1 mouse cellular context compared by ENCODE assay signal in the genomic region with DNA sequence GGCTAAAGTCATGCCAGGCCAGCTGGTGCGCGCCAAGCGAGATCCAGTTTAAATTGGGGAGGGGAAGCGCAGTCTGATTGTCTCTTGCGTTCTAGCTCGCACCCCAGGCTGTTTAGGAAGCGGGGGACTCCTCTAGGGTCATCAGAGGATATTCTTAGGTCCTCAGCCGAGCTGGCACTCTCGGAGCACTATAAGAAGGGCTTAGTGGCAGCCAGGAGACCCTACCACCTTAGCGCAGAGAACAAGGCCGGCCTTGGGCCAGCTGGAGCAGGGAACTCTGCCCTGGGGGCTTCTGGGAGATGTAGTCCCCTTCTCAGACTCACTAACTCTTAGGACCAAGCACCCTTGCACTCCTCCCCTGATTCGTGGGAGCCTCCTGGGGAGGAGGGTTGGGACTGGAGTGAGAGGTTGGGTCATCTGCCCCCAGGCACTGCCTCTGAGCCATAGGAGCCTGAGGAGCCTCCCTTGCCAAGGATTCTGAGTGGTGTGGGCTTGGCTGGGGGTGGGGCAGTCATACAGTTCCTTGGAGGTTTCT.
TF ChIP-seq lines count a peak whose summit lies in the region.

No protein-coding gene starts in this region.

TF ChIP-seq in CH12.LX, 34 proteins besides CTCF, POLR2A, EP300 and RAD21 (continued from another document):
- TF ChIP-seq MXI1 (IDR thresholded peaks at IDR 0.05; ENCODE audit: low read depth, low read length) (0 out of 2 replicates have a peak, but pooled peaks have one; percentile 14), BHLHE40 (IDR thresholded peaks at IDR 0.05; ENCODE audit: low read depth, low read length) (no peak), MEF2A (IDR thresholded peaks at IDR 0.05; ENCODE audit: borderline replicate concordance, low read depth, low read length) (no peak), ZC3H11A (IDR thresholded peaks at IDR 0.05; ENCODE audit: low read depth, low read length) (no peak), MYC (IDR thresholded peaks at IDR 0.05; ENCODE audit: low read depth, low read length) (no peak), SIN3A (IDR thresholded peaks at IDR 0.05; ENCODE audit: low read length) (peak; percentile 26; the same call in 1 of the 2 replicates), KAT2A (IDR thresholded peaks at IDR 0.05; ENCODE audit: insufficient replicate concordance, low read length) (peak; percentile 76; the same call in 1 of the 2 replicates), PAX5 (IDR thresholded peaks at IDR 0.05; ENCODE audit: low read length) (no peak), TCF12 (IDR thresholded peaks at IDR 0.05; ENCODE audit: low read depth, low read length) (peak; percentile 33; the same call in 1 of the 2 replicates), ZMIZ1 (IDR thresholded peaks at IDR 0.05; ENCODE audit: low read depth, low read length) (no peak), CHD2 (IDR thresholded peaks at IDR 0.05; ENCODE audit: low read length) (no peak), RCOR1 (conservative IDR thresholded peaks at IDR 0.05; ENCODE audit: low read depth, low read length) (no peak), HCFC1 (IDR thresholded peaks at IDR 0.05; ENCODE audit: low read depth, low read length) (peak; percentile 90), MAZ (IDR thresholded peaks at IDR 0.05; ENCODE audit: low read depth, low read length) (no peak), TBP (conservative IDR thresholded peaks at IDR 0.05; ENCODE audit: low read depth, low read length) (no peak), USF1 (IDR thresholded peaks at IDR 0.05; ENCODE audit: low read depth, low read length) (no peak), JUN (IDR thresholded peaks at IDR 0.05; ENCODE audit: insufficient read depth, low read depth, low read length) (no peak), MAX (IDR thresholded peaks at IDR 0.05; ENCODE audit: low read length) (no peak), MAFK (IDR thresholded peaks at IDR 0.05; ENCODE audit: insufficient replicate concordance, low read length) (no peak), ZNF384 (IDR thresholded peaks at IDR 0.05; ENCODE audit: low read depth, low read length) (no peak), CHD1 (IDR thresholded peaks at IDR 0.05; ENCODE audit: low read depth, low read length) (no peak), ELF1 (IDR thresholded peaks at IDR 0.05; ENCODE audit: low read depth, low read length) (no peak), UBTF (IDR thresholded peaks at IDR 0.05; ENCODE audit: low read depth, low read length) (no peak), NRF1 (IDR thresholded peaks at IDR 0.05; ENCODE audit: low read depth, low read length) (no peak), E2F4 (IDR thresholded peaks at IDR 0.05; ENCODE audit: insufficient replicate concordance, low read depth, low read length) (no peak), GABPA (IDR thresholded peaks at IDR 0.05; ENCODE audit: insufficient replicate concordance, low read depth, low read length) (no peak; the same call in 1 of the 2 replicates), POLR2AphosphoS2 (IDR thresholded peaks at IDR 0.05; ENCODE audit: low read depth, low read length) (no peak), ZKSCAN1 (IDR thresholded peaks at IDR 0.05; ENCODE audit: borderline replicate concordance, low read depth, low read length) (no peak)
